Mouse (Mus musculus): ENCODE measurements around the gene Jsrp1. TPM values are rescaled to one million over a fixed set of nuclear protein-coding genes. Genes with fewer than 3 reads are reported as not detected.

The Jsrp1 gene
- polyA plus RNA-seq, 1 experiment from 2014 or later, result 0.25 TPM

GRCm38 (mm10) chr10:80814800-80815199 lies 1.5 kb upstream of the Jsrp1 start:
- Histone ChIP-seq H3K4me2 (replicated peaks; ENCODE audit: low read depth, low read length) (no peak overlapping the region), H3K9me3 (ENCODE audit: low read length) (no peaks in the 10 kb centered on the region), H3K4me1 (ENCODE audit: insufficient read depth, low read depth, low read length) (no peaks in the 10 kb centered on the region), H3K27me3 (replicated peaks; ENCODE audit: insufficient read depth, low read length) (0 out of 2 replicates have a peak, but pooled peaks cover 3% of the 10 kb centered on the region), H3K4me3 (ENCODE audit: low read depth, low read length) (no peak overlapping the region), H3K27ac (ENCODE audit: low read length) (no peak overlapping the region), H3K9ac (replicated peaks; ENCODE audit: low read depth) (no peak overlapping the region), H3K36me3 (ENCODE audit: insufficient read depth, low read length) (no peaks in the 10 kb centered on the region)
- ATAC-seq (no peak), DNase-seq (ENCODE audit: low spot score) (no peak)
- 58% methylated on average over 7 of the region's 7 CpGs for WGBS
- no peak for TF ChIP-seq EP300 (IDR thresholded peaks at IDR 0.05)
- peak; percentile 17 for TF ChIP-seq CTCF (IDR thresholded peaks at IDR 0.05)

- 48% methylated on average over 5 of the region's 5 CpGs for WGBS
- no peak overlapping the region for H3K9ac ChIP-seq (replicated peaks; ENCODE audit: low read depth)
These were observed 782 bp downstream of the Jsrp1 start for GRCm38 (mm10) chr10:80812391-80813041.

GRCm38 (mm10) chr10:80810084-80810483 lies 3.2 kb downstream of the Jsrp1 start:
- Histone ChIP-seq H3K36me3 (ENCODE audit: insufficient read depth, low read length) (no peaks in the 10 kb centered on the region), H3K9me3 (ENCODE audit: low read length) (no peaks in the 10 kb centered on the region), H3K4me1 (ENCODE audit: insufficient read depth, low read depth, low read length) (peaks cover 14% of the 10 kb centered on the region), H3K4me3 (ENCODE audit: low read depth, low read length) (no peak overlapping the region), H3K9ac (replicated peaks; ENCODE audit: low read depth) (no peak overlapping the region), H3K4me2 (replicated peaks; ENCODE audit: low read depth, low read length) (no peak overlapping the region), H3K27ac (ENCODE audit: low read length) (no peak overlapping the region), H3K27me3 (replicated peaks; ENCODE audit: insufficient read depth, low read length) (peaks cover 19% of the 10 kb centered on the region; the same call in 1 of the 2 replicates)
- DNase-seq (ENCODE audit: low spot score) (no peak), ATAC-seq (no peak)
- WGBS, result 9% methylated on average over 18 of the region's 20 CpGs
- TF ChIP-seq EP300 (IDR thresholded peaks at IDR 0.05), result no peak
- TF ChIP-seq CTCF (IDR thresholded peaks at IDR 0.05), result no peak

More at GRCm38 (mm10) chr10:80812391-80813041, 782 bp downstream of the Jsrp1 start:
- Histone ChIP-seq H3K27me3 (replicated peaks; ENCODE audit: insufficient read depth, low read length) (peaks cover 19% of the 10 kb centered on the region; the same call in 1 of the 2 replicates), H3K27ac (ENCODE audit: low read length) (no peak overlapping the region), H3K36me3 (ENCODE audit: insufficient read depth, low read length) (no peaks in the 10 kb centered on the region), H3K4me3 (ENCODE audit: low read depth, low read length) (no peak overlapping the region), H3K4me1 (ENCODE audit: insufficient read depth, low read depth, low read length) (peaks cover 13% of the 10 kb centered on the region), H3K9me3 (ENCODE audit: low read length) (no peaks in the 10 kb centered on the region), H3K4me2 (replicated peaks; ENCODE audit: low read depth, low read length) (no peak overlapping the region)
- DNase-seq (ENCODE audit: low spot score), result no peak
- no peak for ATAC-seq
- TF ChIP-seq EP300 (IDR thresholded peaks at IDR 0.05) (no peak), CTCF (IDR thresholded peaks at IDR 0.05) (no peak)

- no peak overlapping the region for H3K27ac ChIP-seq (ENCODE audit: low read length)
- ATAC-seq, result no peak
- H3K4me3 ChIP-seq (ENCODE audit: low read depth, low read length), result no peak overlapping the region
- TF ChIP-seq CTCF (IDR thresholded peaks at IDR 0.05) (no peak), EP300 (IDR thresholded peaks at IDR 0.05) (no peak)
- peaks cover 14% of the 10 kb centered on the region for H3K4me1 ChIP-seq (ENCODE audit: insufficient read depth, low read depth, low read length)
- no peak for DNase-seq (ENCODE audit: low spot score)
- no peaks in the 10 kb centered on the region for H3K36me3 ChIP-seq (ENCODE audit: insufficient read depth, low read length)
- no peaks in the 10 kb centered on the region for H3K9me3 ChIP-seq (ENCODE audit: low read length)
- peaks cover 19% of the 10 kb centered on the region; the same call in 1 of the 2 replicates for H3K27me3 ChIP-seq (replicated peaks; ENCODE audit: insufficient read depth, low read length)
- no peak overlapping the region for H3K9ac ChIP-seq (replicated peaks; ENCODE audit: low read depth)
- WGBS, result 7% methylated on average over 18 of the region's 18 CpGs
- H3K4me2 ChIP-seq (replicated peaks; ENCODE audit: low read depth, low read length), result peak overlapping the region; percentile 17; the same call in 1 of the 2 replicates
These were observed 4.2 kb downstream of the Jsrp1 start for GRCm38 (mm10) chr10:80808985-80809632.

- WGBS, result 23% methylated on average over 40 of the region's 40 CpGs
- Histone ChIP-seq H3K9me3 (ENCODE audit: low read length) (no peaks in the 10 kb centered on the region), H3K4me3 (ENCODE audit: low read depth, low read length) (no peak overlapping the region), H3K36me3 (ENCODE audit: insufficient read depth, low read length) (no peaks in the 10 kb centered on the region), H3K4me2 (replicated peaks; ENCODE audit: low read depth, low read length) (peak overlapping the region; percentile 17; the same call in 1 of the 2 replicates), H3K9ac (replicated peaks; ENCODE audit: low read depth) (no peak overlapping the region), H3K4me1 (ENCODE audit: insufficient read depth, low read depth, low read length) (peaks cover 14% of the 10 kb centered on the region), H3K27ac (ENCODE audit: low read length) (no peak overlapping the region), H3K27me3 (replicated peaks; ENCODE audit: insufficient read depth, low read length) (peaks cover 19% of the 10 kb centered on the region; the same call in 1 of the 2 replicates)
- TF ChIP-seq CTCF (IDR thresholded peaks at IDR 0.05), result no peak
- no peak for TF ChIP-seq EP300 (IDR thresholded peaks at IDR 0.05)
- DNase-seq (ENCODE audit: low spot score) (no peak), ATAC-seq (no peak)
These were observed 5.0 kb downstream of the Jsrp1 start for GRCm38 (mm10) chr10:80808099-80808984.
